Mouse (Mus musculus) hindbrain, postnatal 0 days (tissue): Measurements from ENCODE around the gene Olfr178. TPM values are rescaled to one million over a fixed set of nuclear protein-coding genes. Genes with fewer than 3 reads are reported as not detected.

Experiments
- ATAC-seq: fragments of 200-750 bp; cut with Nextera tagmentation; 2 replicates; pipeline ENCODE4 v1.8.0; 2017; ENCODE audit warnings: mild to moderate bottlenecking, moderate TSS enrichment, moderate library complexity
- DNase-seq: peaks from one replicate; pipeline ENCODE4 v3.0.0-alpha.2; 2015; ENCODE audit warnings: low spot score
- H3K27ac ChIP-seq: fragments of 300-500 bp; sonication (generic); 2 replicates; pipeline ENCODE4 v1.5.1; 2014; ENCODE audit warnings: mild to moderate bottlenecking
- H3K27me3 ChIP-seq: fragments of 300-500 bp; sonication (generic); 2 replicates; pipeline ENCODE4 v1.6.1; 2014; ENCODE audit warnings: low read length, mixed read lengths; ENCODE audit not compliant: insufficient read depth
- H3K36me3 ChIP-seq: fragments of 300-500 bp; sonication (generic); 2 replicates; pipeline ENCODE4 v1.6.1; 2014; ENCODE audit warnings: low read length, mixed read lengths; ENCODE audit not compliant: insufficient read depth
- H3K4me1 ChIP-seq: fragments of 300-500 bp; sonication (generic); 2 replicates; pipeline ENCODE4 v1.6.1; 2014; ENCODE audit warnings: antibody characterized with exemption, low read length, mixed read lengths; ENCODE audit not compliant: insufficient read depth
- H3K4me2 ChIP-seq: fragments of 300-500 bp; sonication (generic); 2 replicates; pipeline ENCODE4 v1.6.1; 2014; ENCODE audit warnings: low read depth, mild to moderate bottlenecking, low read length, moderate library complexity, mixed read lengths
- H3K4me3 ChIP-seq: fragments of 300-500 bp; sonication (generic); 2 replicates; pipeline ENCODE4 v1.5.1; 2014; ENCODE audit warnings: low read length
- H3K9ac ChIP-seq: fragments of 300-500 bp; sonication (generic); replicated peaks from 2 replicates; pipeline ENCODE4 v1.6.1; 2014; ENCODE audit warnings: mild to moderate bottlenecking, low read length, moderate library complexity, mixed read lengths
- H3K9me3 ChIP-seq: fragments of 300-500 bp; sonication (generic); 2 replicates; pipeline ENCODE4 v1.6.1; 2016; ENCODE audit warnings: low read length, mixed read lengths
- CTCF ChIP-seq: IDR thresholded peaks from 2 replicates; pipeline ENCODE4 v1.5.1; 2016; ENCODE audit warnings: antibody characterized with exemption, control low read depth, low read depth
- WGBS: fragments of 180-500 bp; shearing (Covaris S2); extraction: QIAGEN DNeasy Blood & Tissue Kit; methylation state at CpG from one replicate; pipeline ENCODE4 v1.1.7; 2014; 5-methylcytosine and 5-hydroxymethylcytosine counted together
- polyA plus RNA-seq: library from polyadenylated mRNA; unstranded; fragments of >200 nt; fragmentation: Nextera tagmentation; extraction: Ambion mirVana; gene quantifications from 2 replicates; pipeline ENCODE4 v1.2.1, GENCODE M21; 2015
- total RNA-seq: library from RNA; depleted of rRNA; stranded (reverse); fragments of >200 nt; gene quantifications from 2 replicates; pipeline ENCODE4 v1.2.3, GENCODE M21; 2014; rRNA removed

The Olfr178 gene
- not detected in 2 replicates for total RNA-seq
- polyA plus RNA-seq, result not detected in 2 replicates

DNA sequence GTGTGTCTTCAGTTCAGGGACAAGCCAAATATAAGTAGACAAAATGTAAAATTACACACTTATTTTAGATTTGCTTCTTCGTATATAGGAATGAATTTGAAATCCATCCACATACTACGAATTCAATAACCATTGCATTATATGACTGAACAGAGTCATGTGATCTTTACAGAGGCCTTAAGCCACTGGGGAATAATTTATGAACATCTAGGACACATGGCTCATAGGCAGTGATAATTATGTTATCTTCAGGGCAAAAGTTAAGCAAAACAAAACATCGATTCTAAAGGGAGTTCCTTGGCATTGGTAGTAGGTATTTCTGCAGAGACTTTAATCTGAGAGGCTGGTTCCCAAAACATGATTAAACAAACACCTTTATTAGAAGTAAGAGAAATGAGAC, at the start of gene Olfr178:
Olfr178 (minus strand) TSS at position 101 of the 400 bp plus-strand sequence.
- no peak for DNase-seq
- Histone ChIP-seq H3K4me2 (no peak within 1 kb of the TSS), H3K27ac (no peak within 1 kb of the TSS), H3K9me3 (no peaks in the 10 kb centered on the region), H3K4me1 (no peaks in the 10 kb centered on the region), H3K36me3 (no peaks in the 10 kb centered on the region), H3K4me3 (no peak within 1 kb of the TSS), H3K27me3 (no peaks in the 10 kb centered on the region), H3K9ac (no peak within 1 kb of the TSS)
- no peak for ATAC-seq
- 89% methylated on average over 3 of the region's 3 CpGs for WGBS
- TF ChIP-seq CTCF, result no peak

DNA sequence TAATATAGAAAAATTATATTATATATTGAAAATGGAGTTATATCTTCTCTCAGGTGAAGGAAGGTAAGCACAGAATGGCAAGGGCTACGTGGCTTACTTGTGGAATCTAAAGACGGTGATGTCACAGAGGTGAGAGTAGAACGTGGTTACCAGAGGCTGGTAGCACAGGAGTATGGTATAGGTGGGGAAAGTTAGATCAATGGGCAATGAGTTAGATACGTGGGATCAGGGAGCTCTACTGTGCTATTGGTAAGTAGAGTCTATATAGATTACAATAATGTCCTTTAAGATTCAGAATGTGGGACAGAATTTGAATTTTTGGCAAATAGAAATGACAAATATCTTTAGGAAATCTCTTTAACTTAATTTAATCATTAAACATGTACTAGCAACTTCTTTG, 37.4 kb upstream of the Olfr178 start, which contains the start of gene Olfr180:
Olfr180 (minus strand) TSS at position 101 of the 400 bp plus-strand sequence.
- Histone ChIP-seq H3K36me3 (no peaks in the 10 kb centered on the region), H3K27me3 (no peaks in the 10 kb centered on the region), H3K9ac (no peak within 1 kb of the TSS), H3K4me3 (no peak within 1 kb of the TSS), H3K9me3 (no peaks in the 10 kb centered on the region), H3K27ac (no peak within 1 kb of the TSS), H3K4me1 (no peaks in the 10 kb centered on the region), H3K4me2 (no peak within 1 kb of the TSS)
- DNase-seq, result no peak
- ATAC-seq, result no peak
- no peak for TF ChIP-seq CTCF
- 87% methylated on average over 4 of the region's 4 CpGs for WGBS

DNA sequence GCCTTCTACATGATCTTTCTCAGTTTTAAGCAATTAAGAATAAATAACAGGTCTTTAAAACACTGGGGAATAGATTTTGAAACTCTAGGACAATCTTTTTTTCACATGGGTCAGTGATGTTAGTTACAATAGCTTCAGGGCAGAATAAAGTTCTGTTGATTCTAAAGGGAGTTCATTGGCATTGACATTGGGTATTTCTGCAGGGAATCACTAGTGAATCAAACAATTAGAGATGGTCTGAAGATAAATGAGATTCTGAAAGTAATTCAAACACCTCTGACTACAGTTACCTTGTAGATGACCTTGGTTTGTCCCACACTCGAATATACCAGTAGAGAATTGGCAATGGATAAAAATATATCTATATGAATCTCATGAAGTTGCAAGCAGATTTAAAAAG, 36.8 kb upstream of the Olfr178 start, which contains the start of gene Olfr181:
Olfr181 (minus strand) TSS at position 101 of the 400 bp plus-strand sequence.
- H3K27ac ChIP-seq, result no peak within 1 kb of the TSS
- H3K27me3 ChIP-seq, result no peaks in the 10 kb centered on the region
- ATAC-seq (no peak), DNase-seq (no peak)
- no peak within 1 kb of the TSS for H3K4me2 ChIP-seq
- no peaks in the 10 kb centered on the region for H3K9me3 ChIP-seq
- no peak within 1 kb of the TSS for H3K4me3 ChIP-seq
- no peaks in the 10 kb centered on the region for H3K4me1 ChIP-seq
- WGBS, result 47% methylated on average over 1 of the region's 1 CpGs
- no peak for TF ChIP-seq CTCF
- no peak within 1 kb of the TSS for H3K9ac ChIP-seq
- H3K36me3 ChIP-seq, result no peaks in the 10 kb centered on the region

DNA sequence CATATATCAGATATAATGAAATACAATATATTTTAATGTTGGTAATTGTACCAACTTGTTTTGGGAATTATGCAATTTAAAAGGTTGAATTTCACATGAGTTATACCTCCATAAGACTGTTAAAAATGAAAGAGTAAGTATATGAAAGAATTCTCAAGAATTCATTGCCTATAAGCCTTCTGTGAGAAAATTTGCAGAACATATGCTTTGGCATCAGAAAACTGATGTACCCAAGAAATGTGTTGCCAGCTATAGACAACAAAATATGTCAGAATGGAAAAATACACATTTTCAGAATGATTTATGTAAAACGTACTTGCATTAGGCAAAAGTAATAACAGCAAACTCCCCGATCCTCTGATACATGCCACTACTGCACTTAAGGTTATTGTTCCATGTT, 7.4 kb downstream of the Olfr178 start:
- 89% methylated on average over 2 of the region's 2 CpGs for WGBS
- DNase-seq, result no peak

DNA sequence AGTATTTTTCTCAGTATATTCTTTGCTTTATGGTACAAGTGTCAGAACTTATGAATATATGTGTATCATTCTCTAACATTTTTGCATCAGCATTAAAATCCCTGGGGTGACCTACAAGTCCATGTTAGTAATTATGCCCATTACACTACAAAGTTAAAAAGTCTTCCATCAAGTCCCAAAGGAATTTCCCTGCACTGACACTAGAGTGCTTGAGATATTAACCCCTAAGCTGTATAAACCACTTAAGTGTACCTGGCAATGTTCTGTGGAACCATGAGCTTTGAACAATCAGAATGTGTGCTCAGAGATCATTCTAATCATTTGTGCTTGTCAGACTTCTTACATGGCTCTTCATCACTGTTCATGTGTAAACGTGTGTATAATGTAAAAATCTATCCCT, 17.2 kb downstream of the Olfr178 start, which contains the start of gene Olfr177:
Olfr177 (minus strand) TSS at position 101 of the 400 bp plus-strand sequence.
- TF ChIP-seq CTCF, result no peak
- Histone ChIP-seq H3K4me1 (no peaks in the 10 kb centered on the region), H3K36me3 (no peaks in the 10 kb centered on the region), H3K9ac (no peak within 1 kb of the TSS), H3K4me3 (no peak within 1 kb of the TSS), H3K27ac (no peak within 1 kb of the TSS), H3K27me3 (no peaks in the 10 kb centered on the region), H3K9me3 (no peaks in the 10 kb centered on the region), H3K4me2 (no peak within 1 kb of the TSS)
- ATAC-seq (no peak), DNase-seq (no peak)
- WGBS, result 60% methylated on average over 1 of the region's 1 CpGs

More for the DNA sequence above, 7.4 kb downstream of the Olfr178 start:
- no peak overlapping the region for H3K27ac ChIP-seq
- H3K27me3 ChIP-seq, result no peaks in the 10 kb centered on the region
- no peak overlapping the region for H3K4me2 ChIP-seq
- TF ChIP-seq CTCF, result no peak
- no peaks in the 10 kb centered on the region for H3K4me1 ChIP-seq
- ATAC-seq, result no peak
- H3K9me3 ChIP-seq, result no peaks in the 10 kb centered on the region
- no peak overlapping the region for H3K4me3 ChIP-seq
- H3K36me3 ChIP-seq, result no peaks in the 10 kb centered on the region
- no peak overlapping the region for H3K9ac ChIP-seq

DNA sequence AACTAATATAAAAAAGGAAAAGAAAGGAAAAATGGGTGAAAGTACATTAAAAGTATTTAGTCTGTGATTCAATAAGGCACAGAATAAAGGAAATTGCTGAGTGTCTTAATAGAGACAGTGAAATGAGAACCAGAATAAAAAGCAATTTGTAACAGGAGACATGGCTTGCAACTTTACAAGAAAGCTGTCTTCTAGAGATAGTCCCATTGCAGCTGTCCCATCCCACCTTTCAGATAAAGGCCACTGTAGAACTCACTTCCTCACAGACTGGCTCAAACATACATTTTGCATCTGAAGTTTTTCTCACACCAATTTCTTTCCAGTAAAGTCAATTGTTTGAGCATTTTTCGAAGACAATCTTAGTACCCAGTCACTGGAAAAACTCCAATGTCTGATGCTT, 30.4 kb downstream of the Olfr178 start:
- TF ChIP-seq CTCF, result no peak
- Histone ChIP-seq H3K9me3 (no peaks in the 10 kb centered on the region), H3K27me3 (no peaks in the 10 kb centered on the region), H3K4me2 (no peak overlapping the region), H3K27ac (no peak overlapping the region), H3K9ac (no peak overlapping the region), H3K4me1 (no peaks in the 10 kb centered on the region), H3K4me3 (no peak overlapping the region), H3K36me3 (no peaks in the 10 kb centered on the region)
- ATAC-seq (no peak), DNase-seq (no peak)
- 82% methylated on average over 1 of the region's 1 CpGs for WGBS

DNA sequence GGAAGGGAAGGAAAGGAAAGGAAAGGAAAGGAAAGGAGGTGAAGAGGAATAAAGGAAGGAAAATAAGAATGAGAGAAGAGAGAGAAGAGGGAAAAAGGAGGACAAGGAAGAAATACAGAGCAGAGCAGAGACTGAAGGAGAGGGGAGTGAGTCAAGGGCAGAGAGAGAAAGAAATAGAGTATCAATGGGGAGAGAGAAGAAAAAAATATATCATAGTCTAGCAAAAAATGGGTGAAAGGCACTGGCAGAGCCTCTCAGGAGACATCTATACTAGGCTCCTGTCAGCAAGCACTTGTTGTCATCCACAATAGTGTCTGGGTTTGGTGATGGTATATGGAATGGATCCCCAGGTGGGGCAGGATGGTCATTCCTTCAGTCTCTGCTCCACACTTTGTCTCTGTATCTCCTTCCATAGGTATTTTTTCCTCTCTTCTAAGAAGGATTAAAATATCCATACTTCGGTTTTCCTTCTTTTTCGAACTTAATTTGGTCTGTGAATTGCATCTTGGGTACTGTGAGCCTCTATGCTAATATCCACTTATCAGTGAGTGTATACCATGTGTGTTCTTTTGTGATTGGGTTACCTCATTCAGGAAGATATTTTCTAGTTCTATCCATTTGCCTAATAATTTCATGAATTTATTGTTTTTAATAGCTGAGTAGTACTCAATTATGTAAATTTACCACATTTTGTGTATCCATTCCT, 31.7 kb downstream of the Olfr178 start:
- Histone ChIP-seq H3K27me3 (no peaks in the 10 kb centered on the region), H3K4me3 (no peak overlapping the region), H3K27ac (no peak overlapping the region), H3K9me3 (no peaks in the 10 kb centered on the region), H3K9ac (no peak overlapping the region), H3K36me3 (no peaks in the 10 kb centered on the region), H3K4me1 (no peaks in the 10 kb centered on the region), H3K4me2 (no peak overlapping the region)
- DNase-seq (no peak), ATAC-seq (no peak)
- 84% methylated on average over 2 of the region's 2 CpGs for WGBS
- TF ChIP-seq CTCF, result no peak

Other genes with a start within 250 kb of the Olfr178 start
- 16.6 and 16.8 TPM in 2 replicates for gene Cpox, start 221.8 kb downstream of the Olfr178 start, total RNA-seq
- gene Cpox, start 221.8 kb downstream of the Olfr178 start, polyA plus RNA-seq, result 12.6 and 13.8 TPM in 2 replicates
- 0.05 TPM in 1 of 2 replicates, not detected in the other for gene Gpr15, start 173.0 kb downstream of the Olfr178 start, total RNA-seq
- gene Gpr15, start 173.0 kb downstream of the Olfr178 start, polyA plus RNA-seq, result 0.14 TPM in 1 of 2 replicates, not detected in the other
- 62.9 and 64.3 TPM in 2 replicates for gene Cldnd1, start 164.2 kb downstream of the Olfr178 start, total RNA-seq
- gene Cldnd1, start 164.2 kb downstream of the Olfr178 start, polyA plus RNA-seq, result 159 TPM in 2 replicates
- not detected in 2 replicates for gene Olfr172, start 128.9 kb downstream of the Olfr178 start, total RNA-seq
- gene Olfr172, start 128.9 kb downstream of the Olfr178 start, polyA plus RNA-seq, result not detected in 2 replicates
- gene Olfr173, start 91.8 kb downstream of the Olfr178 start, total RNA-seq, result not detected in 2 replicates
- gene Olfr173, start 91.8 kb downstream of the Olfr178 start, polyA plus RNA-seq, result not detected in 2 replicates
- not detected in 2 replicates for gene Olfr175-ps1, start 65.3 kb downstream of the Olfr178 start, total RNA-seq
- gene Olfr175-ps1, start 65.3 kb downstream of the Olfr178 start, polyA plus RNA-seq, result not detected in 2 replicates
- not detected in 2 replicates for gene Olfr177, start 17.3 kb downstream of the Olfr178 start, total RNA-seq
- not detected in 2 replicates for gene Olfr177, start 17.3 kb downstream of the Olfr178 start, polyA plus RNA-seq
- gene Olfr181, start 36.7 kb upstream of the Olfr178 start, total RNA-seq, result not detected in 2 replicates
- not detected in 2 replicates for gene Olfr181, start 36.7 kb upstream of the Olfr178 start, polyA plus RNA-seq
- not detected in 2 replicates for gene Olfr180, start 37.3 kb upstream of the Olfr178 start, total RNA-seq
- gene Olfr180, start 37.3 kb upstream of the Olfr178 start, polyA plus RNA-seq, result not detected in 2 replicates
- gene Olfr183, start 103.3 kb upstream of the Olfr178 start, total RNA-seq, result not detected in 2 replicates
- not detected in 2 replicates for gene Olfr183, start 103.3 kb upstream of the Olfr178 start, polyA plus RNA-seq
- not detected in 2 replicates for gene Olfr186, start 138.2 kb upstream of the Olfr178 start, total RNA-seq
- not detected in 2 replicates for gene Olfr186, start 138.2 kb upstream of the Olfr178 start, polyA plus RNA-seq
- gene Olfr187, start 147.7 kb upstream of the Olfr178 start, total RNA-seq, result not detected in 2 replicates
- not detected in 2 replicates for gene Olfr187, start 147.7 kb upstream of the Olfr178 start, polyA plus RNA-seq
- not detected in 2 replicates for gene Olfr190, start 185.9 kb upstream of the Olfr178 start, total RNA-seq
- not detected in 2 replicates for gene Olfr190, start 185.9 kb upstream of the Olfr178 start, polyA plus RNA-seq
- gene Olfr191, start 197.8 kb upstream of the Olfr178 start, total RNA-seq, result not detected in 2 replicates
- gene Olfr191, start 197.8 kb upstream of the Olfr178 start, polyA plus RNA-seq, result not detected in 2 replicates
- not detected in 2 replicates for gene Olfr193, start 219.8 kb upstream of the Olfr178 start, total RNA-seq
- not detected in 2 replicates for gene Olfr193, start 219.8 kb upstream of the Olfr178 start, polyA plus RNA-seq
- not detected in 2 replicates for gene Olfr194, start 229.0 kb upstream of the Olfr178 start, total RNA-seq
- not detected in 2 replicates for gene Olfr194, start 229.0 kb upstream of the Olfr178 start, polyA plus RNA-seq